Mouse (Mus musculus): Measurements from ENCODE around the gene Plekhj1. TPM values are rescaled to one million over a fixed set of nuclear protein-coding genes. Genes with fewer than 3 reads are reported as not detected.

The Plekhj1 gene
- polyA plus RNA-seq, 1 experiment from 2014 or later = 79.6 TPM

GRCm38 (mm10) chr10:80791476-80792174 is 6.8 kb downstream of the Plekhj1 start:
- Histone ChIP-seq H3K4me2 (peak overlapping the region; percentile 18; the same call in 1 of the 2 replicates), H3K27ac (replicated peaks) (peak overlapping the region; percentile 78), H3K9me3 (no peaks in the 10 kb centered on the region), H3K4me3 (no peak overlapping the region), H3K27me3 (replicated peaks) (no peaks in the 10 kb centered on the region), H3K4me1 (peaks cover 29% of the 10 kb centered on the region), H3K36me3 (peaks cover 100% of the 10 kb centered on the region), H3K9ac (peak overlapping the region; percentile 55)
- WGBS = 55% methylated on average over 33 of the region's 33 CpGs
- peak; percentile 45; the same call in 1 of the 2 replicates for ATAC-seq (ENCODE audit: extremely low read depth, insufficient number of reproducible peaks, low FRiP score, low TSS enrichment)

DNA sequence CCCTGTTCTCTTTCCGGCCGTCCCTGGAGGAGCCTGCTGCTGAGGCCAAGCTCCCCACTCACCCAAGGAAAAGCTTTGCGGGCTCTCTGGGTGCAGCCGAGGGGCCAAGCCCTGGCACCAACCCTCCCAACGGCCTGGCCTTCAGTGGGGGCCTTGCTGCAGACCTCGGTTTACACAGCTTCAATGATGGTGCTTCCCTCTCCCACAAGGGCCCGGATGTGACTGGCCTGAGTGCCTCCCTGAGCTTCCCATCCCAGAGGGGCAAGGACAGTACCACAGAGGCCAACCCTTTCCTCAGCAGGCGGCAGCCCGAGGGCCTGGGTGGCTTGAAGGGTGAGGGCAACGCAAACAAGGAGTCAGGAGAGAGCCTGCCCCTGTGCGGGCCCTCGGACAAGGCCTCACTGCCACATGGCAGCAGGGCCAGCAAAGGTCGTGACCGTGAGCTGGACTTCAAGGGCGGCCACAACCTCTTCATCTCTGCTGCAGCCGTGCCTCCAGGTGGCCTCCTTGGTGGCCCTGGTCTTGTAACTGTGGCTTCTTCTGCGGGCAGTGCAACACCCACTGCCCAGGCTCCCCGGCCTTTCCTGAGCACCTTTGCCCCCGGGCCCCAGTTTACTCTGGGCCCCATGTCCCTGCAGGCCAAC is 7.5 kb downstream of the Plekhj1 start:
- WGBS = 78% methylated on average over 19 of the region's 19 CpGs

DNA sequence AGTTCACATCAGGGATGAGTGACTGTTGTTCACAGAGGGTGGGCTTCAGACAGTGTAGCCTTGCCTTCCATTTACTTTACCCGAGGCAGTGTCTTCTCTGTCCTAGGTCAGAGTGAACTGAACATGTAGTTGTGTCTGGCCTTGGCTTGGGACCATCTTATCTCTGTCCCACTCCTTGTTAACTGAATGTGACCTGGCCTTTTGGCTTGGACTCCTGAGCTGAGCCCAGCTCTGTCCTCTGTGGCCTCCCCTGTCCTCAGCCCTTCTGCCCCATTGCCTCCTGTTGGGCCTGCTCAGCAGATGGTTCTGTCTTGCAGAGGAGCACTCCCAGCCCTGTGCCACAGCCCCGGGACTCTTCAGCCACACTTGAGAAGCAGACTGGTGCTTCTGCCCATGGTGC is 10.9 kb downstream of the Plekhj1 start:
- H3K36me3 ChIP-seq = peaks cover 100% of the 10 kb centered on the region
- ATAC-seq (ENCODE audit: extremely low read depth, insufficient number of reproducible peaks, low FRiP score, low TSS enrichment) = no peak
- H3K27ac ChIP-seq (replicated peaks) = no peak overlapping the region
- H3K4me1 ChIP-seq = peaks cover 24% of the 10 kb centered on the region
- no peaks in the 10 kb centered on the region for H3K9me3 ChIP-seq
- no peak overlapping the region for H3K4me3 ChIP-seq
- no peaks in the 10 kb centered on the region for H3K27me3 ChIP-seq (replicated peaks)
- WGBS = 75% methylated on average over 2 of the region's 2 CpGs
- H3K9ac ChIP-seq = no peak overlapping the region
- no peak overlapping the region for H3K4me2 ChIP-seq

More for the DNA sequence above, 7.5 kb downstream of the Plekhj1 start:
- H3K4me3 ChIP-seq = no peak overlapping the region
- H3K4me1 ChIP-seq = peaks cover 26% of the 10 kb centered on the region
- H3K27ac ChIP-seq (replicated peaks) = peak overlapping the region; percentile 78
- H3K9me3 ChIP-seq = no peaks in the 10 kb centered on the region
- H3K36me3 ChIP-seq = peaks cover 100% of the 10 kb centered on the region
- ATAC-seq (ENCODE audit: extremely low read depth, insufficient number of reproducible peaks, low FRiP score, low TSS enrichment) = no peak
- H3K9ac ChIP-seq = peak overlapping the region; percentile 55
- H3K27me3 ChIP-seq (replicated peaks) = no peaks in the 10 kb centered on the region
- no peak overlapping the region for H3K4me2 ChIP-seq

DNA sequence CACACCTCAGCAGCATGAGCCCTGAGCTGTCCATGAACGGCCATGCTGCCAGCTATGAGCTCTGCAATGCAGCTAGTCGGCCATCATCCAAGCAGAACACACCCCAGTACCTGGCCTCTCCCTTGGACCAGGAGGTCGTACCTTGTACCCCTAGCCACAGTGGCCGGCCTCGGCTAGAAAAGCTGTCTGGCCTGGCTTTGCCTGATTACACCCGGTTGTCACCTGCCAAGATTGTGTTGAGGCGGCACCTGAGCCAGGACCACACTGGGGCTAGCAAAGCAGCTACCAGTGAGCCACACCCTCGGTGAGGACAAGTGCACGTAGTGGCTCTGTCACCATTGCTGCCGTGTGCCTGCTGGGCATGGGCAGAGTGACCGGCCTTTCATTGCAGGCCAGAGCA is 12.5 kb downstream of the Plekhj1 start:
- Histone ChIP-seq H3K9me3 (no peaks in the 10 kb centered on the region), H3K27ac (replicated peaks) (no peak overlapping the region), H3K9ac (no peak overlapping the region), H3K4me3 (no peak overlapping the region), H3K36me3 (peaks cover 100% of the 10 kb centered on the region), H3K4me2 (no peak overlapping the region), H3K4me1 (peaks cover 8% of the 10 kb centered on the region), H3K27me3 (replicated peaks) (no peaks in the 10 kb centered on the region)
- no peak for ATAC-seq (ENCODE audit: extremely low read depth, insufficient number of reproducible peaks, low FRiP score, low TSS enrichment)
- 89% methylated on average over 11 of the region's 11 CpGs for WGBS

- no peaks in the 10 kb centered on the region for H3K9me3 ChIP-seq
- H3K9ac ChIP-seq = no peak overlapping the region
- WGBS = 86% methylated on average over 12 of the region's 12 CpGs
Observed at GRCm38 (mm10) chr10:80784871-80785270, 13.6 kb downstream of the Plekhj1 start.

GRCm38 (mm10) chr10:80784302-80784701 is 14.1 kb downstream of the Plekhj1 start:
- Histone ChIP-seq H3K36me3 (peaks cover 100% of the 10 kb centered on the region), H3K4me2 (no peak overlapping the region), H3K27ac (replicated peaks) (no peak overlapping the region), H3K4me1 (no peaks in the 10 kb centered on the region), H3K4me3 (no peak overlapping the region), H3K27me3 (replicated peaks) (no peaks in the 10 kb centered on the region), H3K9me3 (no peaks in the 10 kb centered on the region), H3K9ac (no peak overlapping the region)
- ATAC-seq (ENCODE audit: extremely low read depth, insufficient number of reproducible peaks, low FRiP score, low TSS enrichment) = no peak
- 98% methylated on average over 2 of the region's 2 CpGs for WGBS

More at GRCm38 (mm10) chr10:80784871-80785270, 13.6 kb downstream of the Plekhj1 start:
- Histone ChIP-seq H3K27me3 (replicated peaks) (no peaks in the 10 kb centered on the region), H3K4me3 (no peak overlapping the region), H3K27ac (replicated peaks) (no peak overlapping the region), H3K4me1 (no peaks in the 10 kb centered on the region), H3K36me3 (peaks cover 100% of the 10 kb centered on the region), H3K4me2 (no peak overlapping the region)
- ATAC-seq (ENCODE audit: extremely low read depth, insufficient number of reproducible peaks, low FRiP score, low TSS enrichment) = no peak

DNA sequence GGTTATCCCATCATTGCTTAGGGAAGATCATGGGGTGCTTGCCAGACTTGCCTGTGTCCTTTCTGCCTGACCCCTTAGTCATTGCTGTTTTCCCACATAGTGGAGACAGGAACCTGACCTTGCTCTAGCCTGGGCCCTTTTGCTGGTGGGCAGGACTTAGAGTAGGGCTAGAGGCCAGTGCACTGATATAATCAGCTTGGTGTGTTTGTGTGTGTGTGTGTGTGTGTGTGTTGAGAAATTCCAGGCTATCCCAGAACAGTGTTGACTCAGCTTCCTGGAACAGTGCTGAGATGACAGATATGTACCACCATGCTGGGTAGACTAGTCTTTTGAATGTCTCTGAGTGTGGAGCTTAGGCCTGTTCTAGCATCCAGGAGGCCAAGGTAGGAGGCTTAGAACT is 18.9 kb downstream of the Plekhj1 start:
- no peak overlapping the region for H3K9ac ChIP-seq
- H3K4me1 ChIP-seq = peaks cover 25% of the 10 kb centered on the region
- no peaks in the 10 kb centered on the region for H3K27me3 ChIP-seq (replicated peaks)
- ATAC-seq (ENCODE audit: extremely low read depth, insufficient number of reproducible peaks, low FRiP score, low TSS enrichment) = no peak
- no peak overlapping the region for H3K4me3 ChIP-seq
- H3K36me3 ChIP-seq = peaks cover 99% of the 10 kb centered on the region
- no peak overlapping the region for H3K27ac ChIP-seq (replicated peaks)
- no peaks in the 10 kb centered on the region for H3K9me3 ChIP-seq
- H3K4me2 ChIP-seq = no peak overlapping the region

- Histone ChIP-seq H3K9me3 (no peaks in the 10 kb centered on the region), H3K27me3 (replicated peaks) (no peaks in the 10 kb centered on the region), H3K9ac (no peak overlapping the region), H3K4me1 (peaks cover 50% of the 10 kb centered on the region), H3K36me3 (peaks cover 95% of the 10 kb centered on the region), H3K4me3 (no peak overlapping the region), H3K4me2 (no peak overlapping the region), H3K27ac (replicated peaks) (no peak overlapping the region)
- ATAC-seq (ENCODE audit: extremely low read depth, insufficient number of reproducible peaks, low FRiP score, low TSS enrichment) = no peak
- WGBS = 89% methylated on average over 5 of the region's 5 CpGs
Observed at GRCm38 (mm10) chr10:80777123-80777522, 21.3 kb downstream of the Plekhj1 start.

DNA sequence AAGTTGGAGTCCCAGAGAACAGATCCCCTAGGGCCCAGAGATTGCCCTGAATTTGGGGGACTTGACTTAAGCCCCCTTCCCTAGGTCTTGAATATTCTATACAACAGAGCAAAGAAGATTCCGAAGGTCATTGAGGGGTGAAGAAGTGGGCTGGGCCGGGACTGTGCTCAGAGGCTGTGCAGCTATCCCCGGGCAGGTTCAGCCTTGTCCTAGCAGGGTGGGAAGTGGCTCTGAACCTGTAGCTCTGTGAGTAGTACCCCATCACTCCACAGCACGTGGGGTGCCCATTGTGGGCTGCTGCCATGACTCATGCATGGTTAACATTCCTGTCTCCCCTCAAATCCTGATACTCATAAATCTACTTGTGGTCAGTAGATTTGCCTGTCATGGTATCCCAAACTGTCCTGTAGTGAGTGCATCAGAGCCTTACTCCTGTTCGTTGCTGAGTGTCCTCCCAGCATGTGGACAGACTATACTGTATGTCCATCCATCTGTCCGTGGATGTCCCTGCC is 22.0 kb downstream of the Plekhj1 start:
- Histone ChIP-seq H3K27ac (replicated peaks) (peak overlapping the region; percentile 76), H3K9me3 (no peaks in the 10 kb centered on the region), H3K27me3 (replicated peaks) (no peaks in the 10 kb centered on the region), H3K4me2 (no peak overlapping the region), H3K9ac (peak overlapping the region; percentile 71), H3K4me1 (peaks cover 52% of the 10 kb centered on the region), H3K36me3 (peaks cover 95% of the 10 kb centered on the region), H3K4me3 (no peak overlapping the region)
- no peak for ATAC-seq (ENCODE audit: extremely low read depth, insufficient number of reproducible peaks, low FRiP score, low TSS enrichment)
- 77% methylated on average over 6 of the region's 6 CpGs for WGBS

DNA sequence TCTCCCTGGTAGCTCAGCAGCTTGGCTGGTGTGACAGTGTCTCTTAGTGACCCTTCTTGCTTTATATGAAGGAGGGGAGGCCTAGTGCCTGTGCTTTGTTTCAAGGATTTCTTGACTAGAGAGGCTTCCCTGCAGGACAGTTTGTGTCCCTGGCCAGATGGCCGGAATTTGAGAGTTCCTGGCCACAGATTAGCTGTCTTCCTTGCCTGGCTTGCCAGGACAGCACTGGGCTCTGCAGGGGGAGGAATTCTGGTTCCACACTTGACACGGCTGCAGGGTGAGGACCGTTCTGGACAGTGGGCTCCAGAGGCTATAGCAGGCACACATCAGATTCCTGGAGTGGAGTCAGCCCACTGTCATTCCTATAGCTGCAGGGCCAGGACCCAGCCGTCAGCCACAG is 22.7 kb downstream of the Plekhj1 start:
- Histone ChIP-seq H3K9ac (peak overlapping the region; percentile 71), H3K27me3 (replicated peaks) (no peaks in the 10 kb centered on the region)

DNA sequence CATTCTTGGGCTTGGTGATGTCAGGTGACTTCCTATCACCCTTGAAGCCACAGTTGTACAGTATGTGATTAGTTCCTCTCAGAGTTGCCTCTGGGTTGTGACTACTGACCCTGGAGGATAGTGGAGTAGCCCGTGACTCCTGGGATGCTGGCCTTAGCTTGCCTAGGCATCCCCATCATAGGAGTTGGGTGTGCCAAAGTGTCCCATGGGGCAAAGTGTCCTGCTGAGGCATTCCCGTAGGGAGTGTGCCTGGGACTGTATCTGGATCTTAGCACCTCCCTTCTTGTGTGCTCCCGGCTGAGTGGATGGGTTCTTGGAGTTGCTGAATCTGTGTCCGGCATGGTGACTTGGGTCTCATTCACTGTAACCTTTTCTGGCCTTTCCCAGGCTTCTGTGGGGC is 23.4 kb downstream of the Plekhj1 start:
- ATAC-seq (ENCODE audit: extremely low read depth, insufficient number of reproducible peaks, low FRiP score, low TSS enrichment) = no peak
- Histone ChIP-seq H3K4me1 (peaks cover 52% of the 10 kb centered on the region), H3K27ac (replicated peaks) (peak overlapping the region; percentile 76), H3K27me3 (replicated peaks) (no peaks in the 10 kb centered on the region), H3K4me2 (no peak overlapping the region), H3K36me3 (peaks cover 95% of the 10 kb centered on the region), H3K9ac (peak overlapping the region; percentile 71), H3K9me3 (no peaks in the 10 kb centered on the region), H3K4me3 (no peak overlapping the region)
- 31% methylated on average over 4 of the region's 4 CpGs for WGBS

More for the DNA sequence above, 22.7 kb downstream of the Plekhj1 start:
- 50% methylated on average over 4 of the region's 4 CpGs for WGBS
- peaks cover 95% of the 10 kb centered on the region for H3K36me3 ChIP-seq
- H3K27ac ChIP-seq (replicated peaks) = peak overlapping the region; percentile 76
- H3K4me3 ChIP-seq = no peak overlapping the region
- peaks cover 52% of the 10 kb centered on the region for H3K4me1 ChIP-seq
- no peak overlapping the region for H3K4me2 ChIP-seq
- H3K9me3 ChIP-seq = no peaks in the 10 kb centered on the region
- no peak for ATAC-seq (ENCODE audit: extremely low read depth, insufficient number of reproducible peaks, low FRiP score, low TSS enrichment)

Data from heart, embryonic 13.5 days (tissue).